Mouse (Mus musculus): ENCODE results near the gene Krtap13.

DNA sequence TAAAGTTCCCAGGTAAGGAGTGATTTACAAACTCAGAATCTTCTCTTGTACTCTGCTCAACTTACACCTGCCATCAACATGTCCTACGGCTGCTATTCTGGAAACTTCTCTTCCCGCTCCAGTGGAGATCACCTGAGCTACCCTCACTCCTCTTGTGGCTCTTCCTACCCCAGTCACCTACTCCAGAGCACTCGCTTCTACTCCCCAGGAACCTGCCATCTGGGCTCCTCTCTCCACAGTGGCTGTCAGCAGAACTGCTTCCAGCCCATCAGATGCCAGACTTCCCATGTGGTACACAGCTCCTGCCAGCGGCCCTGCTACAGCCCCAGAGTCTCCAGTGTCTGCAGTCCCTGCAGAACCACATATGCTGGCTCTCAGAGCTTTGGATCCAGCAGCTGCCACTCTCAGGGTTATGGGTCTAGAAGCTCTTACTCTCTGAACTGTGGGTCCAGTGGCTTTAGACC, 22.6 kb downstream of the Krtap13 start, which contains the start of gene Krtap13-1:
- TF ChIP-seq POLR2A (IDR thresholded peaks at IDR 0.05; ENCODE audit: extremely low read depth, insufficient read depth, low read length) (no peak), CTCF (IDR thresholded peaks at IDR 0.05; ENCODE audit: low read depth, low read length) (no peak)

Measured in liver, adult 2 months (tissue).